Mouse (Mus musculus): ENCODE data around the gene Bbip1.

DNA sequence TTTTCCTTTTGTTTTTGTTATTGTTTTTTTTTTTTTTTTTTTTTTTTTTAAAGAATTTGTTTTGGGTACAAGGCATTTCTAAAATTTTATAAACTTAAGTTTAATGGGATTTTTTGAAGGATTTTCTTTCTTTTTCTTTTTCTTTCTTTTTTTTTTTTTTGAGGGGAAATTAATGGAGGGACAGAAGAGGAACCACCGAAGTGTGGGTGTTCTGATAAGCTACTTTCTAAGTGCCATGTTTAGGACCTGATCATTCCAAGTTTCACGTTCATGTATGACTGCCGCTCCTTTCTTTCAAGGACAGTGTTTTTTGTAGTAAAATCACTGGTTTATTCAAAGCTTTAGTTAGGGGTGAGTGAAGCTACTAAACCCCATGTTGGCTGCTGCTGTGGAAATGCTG lies 15.2 kb downstream of the Bbip1 start:
- no peak for TF ChIP-seq CTCF (IDR thresholded peaks at IDR 0.05; ENCODE audit: control insufficient read depth, insufficient read depth, insufficient replicate concordance, low read depth, low read length)
- TF ChIP-seq POLR2A (IDR thresholded peaks at IDR 0.05; ENCODE audit: control insufficient read depth, low read depth, low read length): no peak
